Mouse (Mus musculus) kidney, embryonic 14.5 days (tissue): Measurements from ENCODE around the gene Fgfr1op2. TPM values are rescaled to one million over a fixed set of nuclear protein-coding genes. Genes with fewer than 3 reads are reported as not detected.

Experiments used
- ATAC-seq: fragments of 200-750 bp; cut with Nextera tagmentation; 2 replicates; pipeline ENCODE4 v1.8.0; 2017; ENCODE audit warnings: moderate number of reproducible peaks, mild to moderate bottlenecking, moderate TSS enrichment, moderate library complexity; ENCODE audit not compliant: low FRiP score, low TSS enrichment
- H3K27ac ChIP-seq: fragments of 300-500 bp; sonication (generic); 2 replicates; pipeline ENCODE4 v1.5.1; 2014; ENCODE audit warnings: low read depth, mild to moderate bottlenecking, low read length, moderate library complexity, mixed read lengths
- H3K27me3 ChIP-seq: fragments of 300-500 bp; sonication (generic); 2 replicates; pipeline ENCODE4 v1.6.1; 2014; ENCODE audit warnings: mild to moderate bottlenecking, low read length; ENCODE audit not compliant: control insufficient read depth, insufficient read depth
- H3K36me3 ChIP-seq: fragments of 300-500 bp; sonication (generic); 2 replicates; pipeline ENCODE4 v1.6.1; 2014; ENCODE audit warnings: low read length, mixed read lengths; ENCODE audit not compliant: control insufficient read depth, insufficient read depth
- H3K4me1 ChIP-seq: fragments of 300-500 bp; sonication (generic); 2 replicates; pipeline ENCODE4 v1.6.1; 2014; ENCODE audit warnings: low read length, mixed read lengths; ENCODE audit not compliant: control insufficient read depth, insufficient read depth
- H3K4me2 ChIP-seq: fragments of 300-500 bp; sonication (generic); replicated peaks from 2 replicates; pipeline ENCODE4 v1.6.1; 2014; ENCODE audit warnings: low read depth, mild to moderate bottlenecking, low read length
- H3K4me3 ChIP-seq: fragments of 300-500 bp; sonication (generic); 2 replicates; pipeline ENCODE4 v1.5.1; 2014; ENCODE audit warnings: mild to moderate bottlenecking, low read length
- H3K9ac ChIP-seq: fragments of 300-500 bp; sonication (generic); 2 replicates; pipeline ENCODE4 v1.6.1; 2014; ENCODE audit warnings: low read depth, mild to moderate bottlenecking, low read length, moderate library complexity
- H3K9me3 ChIP-seq: fragments of 300-500 bp; sonication (generic); 2 replicates; pipeline ENCODE4 v1.6.1; 2016; ENCODE audit warnings: low read length; ENCODE audit not compliant: control insufficient read depth
- WGBS: fragments of 180-500 bp; shearing (Covaris S2); extraction: QIAGEN DNeasy Blood & Tissue Kit; methylation state at CpG from one replicate; pipeline ENCODE4 v1.1.7; 2014; 5-methylcytosine and 5-hydroxymethylcytosine counted together
- polyA plus RNA-seq: library from polyadenylated mRNA; unstranded; fragments of >200 nt; fragmentation: Nextera tagmentation; extraction: Ambion mirVana; gene quantifications from 2 replicates; pipeline ENCODE4 v1.2.1, GENCODE M21; 2014

Fgfr1op2 gene
- polyA plus RNA-seq, 1 experiment from 2014 or later = 100 TPM

GRCm38 (mm10) chr6:146613907-146614306 is 36.9 kb downstream of the Fgfr1op2 start:
- no peaks in the 10 kb centered on the region for H3K9me3 ChIP-seq
- WGBS = 93% methylated on average over 5 of the region's 5 CpGs
- peaks cover 43% of the 10 kb centered on the region for H3K36me3 ChIP-seq
- no peak overlapping the region for H3K27ac ChIP-seq
- no peak overlapping the region for H3K4me3 ChIP-seq
- ATAC-seq = no peak
- no peaks in the 10 kb centered on the region for H3K4me1 ChIP-seq
- H3K9ac ChIP-seq = no peak overlapping the region
- no peaks in the 10 kb centered on the region for H3K27me3 ChIP-seq
- H3K4me2 ChIP-seq = no peak overlapping the region

- H3K9me3 ChIP-seq = no peaks in the 10 kb centered on the region
- no peak for ATAC-seq
- no peaks in the 10 kb centered on the region for H3K27me3 ChIP-seq
- H3K27ac ChIP-seq = no peak overlapping the region
- H3K4me3 ChIP-seq = no peak overlapping the region
- WGBS = 90% methylated on average over 5 of the region's 5 CpGs
- H3K4me2 ChIP-seq = no peak overlapping the region
- H3K36me3 ChIP-seq = peaks cover 37% of the 10 kb centered on the region
- no peaks in the 10 kb centered on the region for H3K4me1 ChIP-seq
- H3K9ac ChIP-seq = no peak overlapping the region
Observed at GRCm38 (mm10) chr6:146614541-146614940, 37.5 kb downstream of the Fgfr1op2 start.

GRCm38 (mm10) chr6:146615891-146616290 is 38.9 kb downstream of the Fgfr1op2 start:
- whole genome bisulfite sequencing = 91% methylated on average over 8 of the region's 8 CpGs
- Histone ChIP-seq H3K36me3 (peaks cover 43% of the 10 kb centered on the region), H3K27ac (no peak overlapping the region), H3K4me1 (no peaks in the 10 kb centered on the region), H3K9me3 (no peaks in the 10 kb centered on the region), H3K27me3 (no peaks in the 10 kb centered on the region), H3K9ac (no peak overlapping the region), H3K4me2 (no peak overlapping the region), H3K4me3 (no peak overlapping the region)
- no peak for ATAC-seq

- Histone ChIP-seq H3K36me3 (peaks cover 43% of the 10 kb centered on the region), H3K4me2 (no peak overlapping the region), H3K27me3 (no peaks in the 10 kb centered on the region), H3K4me1 (no peaks in the 10 kb centered on the region), H3K27ac (no peak overlapping the region), H3K9me3 (no peaks in the 10 kb centered on the region), H3K9ac (no peak overlapping the region), H3K4me3 (no peak overlapping the region)
- WGBS = 91% methylated on average over 2 of the region's 2 CpGs
- no peak for ATAC-seq
Observed at GRCm38 (mm10) chr6:146616670-146617069, 39.7 kb downstream of the Fgfr1op2 start.

- Histone ChIP-seq H3K9ac (no peak overlapping the region), H3K4me2 (no peak overlapping the region), H3K4me1 (peaks cover 7% of the 10 kb centered on the region), H3K9me3 (no peaks in the 10 kb centered on the region), H3K36me3 (peaks cover 8% of the 10 kb centered on the region; the same call in 1 of the 2 replicates), H3K4me3 (no peak overlapping the region), H3K27ac (no peak overlapping the region), H3K27me3 (no peaks in the 10 kb centered on the region)
- ATAC-seq = no peak
- WGBS = 86% methylated on average over 3 of the region's 3 CpGs
Observed at GRCm38 (mm10) chr6:146628123-146628522, 51.1 kb downstream of the Fgfr1op2 start.

- Histone ChIP-seq H3K4me2 (no peak overlapping the region), H3K4me3 (no peak overlapping the region), H3K36me3 (no peaks in the 10 kb centered on the region), H3K9ac (no peak overlapping the region), H3K27me3 (no peaks in the 10 kb centered on the region), H3K4me1 (peaks cover 16% of the 10 kb centered on the region), H3K27ac (no peak overlapping the region), H3K9me3 (no peaks in the 10 kb centered on the region)
- ATAC-seq = no peak
- 86% methylated on average over 9 of the region's 9 CpGs for WGBS
Observed at GRCm38 (mm10) chr6:146629781-146630756, 53.1 kb downstream of the Fgfr1op2 start.

- Histone ChIP-seq H3K36me3 (no peaks in the 10 kb centered on the region), H3K4me2 (no peak overlapping the region), H3K27ac (no peak overlapping the region), H3K4me3 (no peak overlapping the region), H3K4me1 (peaks cover 16% of the 10 kb centered on the region), H3K27me3 (no peaks in the 10 kb centered on the region), H3K9me3 (no peaks in the 10 kb centered on the region), H3K9ac (no peak overlapping the region)
- WGBS = 64% methylated on average over 4 of the region's 4 CpGs
- no peak for ATAC-seq
Observed at GRCm38 (mm10) chr6:146630961-146631360, 54.0 kb downstream of the Fgfr1op2 start.

- Histone ChIP-seq H3K9ac (no peak overlapping the region), H3K36me3 (no peaks in the 10 kb centered on the region), H3K4me1 (peaks cover 16% of the 10 kb centered on the region), H3K4me3 (no peak overlapping the region), H3K27ac (no peak overlapping the region), H3K4me2 (no peak overlapping the region), H3K27me3 (no peaks in the 10 kb centered on the region), H3K9me3 (no peaks in the 10 kb centered on the region)
- no peak for ATAC-seq
- 36% methylated on average over 8 of the region's 8 CpGs for WGBS
Observed at GRCm38 (mm10) chr6:146631847-146632246, 54.8 kb downstream of the Fgfr1op2 start.

GRCm38 (mm10) chr6:146632403-146632802 is 55.4 kb downstream of the Fgfr1op2 start:
- Histone ChIP-seq H3K27ac (no peak overlapping the region), H3K4me1 (peaks cover 16% of the 10 kb centered on the region), H3K4me2 (no peak overlapping the region), H3K36me3 (no peaks in the 10 kb centered on the region), H3K9me3 (no peaks in the 10 kb centered on the region), H3K27me3 (no peaks in the 10 kb centered on the region), H3K9ac (no peak overlapping the region), H3K4me3 (no peak overlapping the region)
- ATAC-seq = no peak
- WGBS = 40% methylated on average over 9 of the region's 9 CpGs
